Mouse (Mus musculus) thymus, postnatal 0 days (tissue): ENCODE results near the gene Plaa. TPM values are rescaled to one million over a fixed set of nuclear protein-coding genes. Genes with fewer than 3 reads are reported as not detected.

ENCODE experiments used
- DNase-seq: peaks from one replicate; pipeline ENCODE4 v3.0.0-alpha.2; 2015; ENCODE audit warnings: low spot score
- polyA plus RNA-seq: library from polyadenylated mRNA; unstranded; fragments of >200 nt; fragmentation: Nextera tagmentation; extraction: Ambion mirVana; gene quantifications from 2 replicates; pipeline ENCODE4 v1.2.1, GENCODE M21; 2015

The Plaa gene
- polyA plus RNA-seq, 1 experiment from 2014 or later = 74.6 TPM

DNA sequence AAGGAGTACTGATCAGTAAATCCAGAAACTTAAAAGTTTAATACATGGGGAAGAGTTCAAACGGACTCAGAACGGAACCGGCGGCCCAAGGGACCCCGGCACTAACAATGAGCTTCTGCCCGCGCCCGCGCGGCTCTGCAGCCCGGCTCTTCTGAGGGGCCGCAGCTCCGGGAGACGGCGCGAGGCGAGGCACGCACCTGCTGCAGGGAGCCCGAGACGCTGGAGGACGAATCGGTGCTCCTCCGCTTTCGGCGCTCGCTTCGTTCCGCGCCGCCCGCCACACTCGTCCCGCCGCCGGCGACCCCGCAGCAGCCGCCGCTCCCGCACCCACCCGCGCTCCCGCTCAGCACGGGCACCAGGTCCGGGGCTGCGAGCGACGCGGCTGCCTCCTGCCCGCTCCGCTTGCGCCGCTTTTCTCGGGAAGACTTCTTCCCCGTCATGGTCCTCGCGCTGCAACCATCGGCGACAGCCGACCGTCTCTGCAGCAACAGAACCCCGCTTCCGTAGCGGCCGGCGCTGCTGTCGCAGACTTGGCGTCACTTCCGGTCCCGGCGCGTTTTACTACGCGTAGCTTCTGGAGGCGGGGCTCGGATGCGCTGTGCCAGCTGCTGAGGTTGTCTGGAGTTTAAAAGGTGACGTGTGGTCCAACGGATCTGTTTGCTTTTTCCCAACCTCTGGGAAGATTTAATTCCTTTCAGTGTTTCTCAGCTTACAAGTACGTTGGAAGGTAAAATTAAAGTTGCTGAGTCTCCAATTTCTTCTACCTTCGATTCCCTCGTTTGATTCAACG, 46.6 kb downstream of the Plaa start, which contains the start of the genes Gm10306 and Caap1:
Gene Gm10306, plus strand, starts transcription at position 282 of the 790 bp plus-strand sequence.
Gene Caap1, minus strand, starts transcription at position 532 of the 790 bp plus-strand sequence.
- DNase-seq = peak; percentile 96

DNA sequence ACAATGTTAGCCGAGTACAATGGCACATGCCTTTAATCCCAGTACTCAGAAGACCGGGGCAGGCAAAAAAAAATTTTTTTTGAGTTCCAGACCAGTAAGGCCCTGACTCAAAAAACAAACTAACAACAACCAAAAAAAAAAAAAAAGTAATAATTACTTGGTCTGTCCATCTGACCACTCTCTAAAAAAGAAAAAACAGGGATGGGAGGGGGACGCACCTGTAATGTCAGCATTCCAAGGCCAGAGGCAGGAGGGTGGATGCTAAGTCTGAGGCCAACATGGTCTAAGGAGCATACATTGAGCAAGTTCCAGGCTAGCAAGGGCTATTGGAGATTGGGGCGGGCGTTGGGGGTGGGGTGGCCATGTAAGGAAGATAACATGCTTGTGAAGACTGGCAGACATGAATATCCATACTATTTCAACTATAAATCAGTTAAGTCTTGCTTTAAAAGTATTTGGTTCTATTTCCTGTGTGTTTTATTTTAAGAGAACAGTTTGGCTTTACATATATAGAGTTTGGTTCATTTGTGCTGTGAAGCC, 48.0 kb downstream of the Plaa start:
- no peak for DNase-seq

DNA sequence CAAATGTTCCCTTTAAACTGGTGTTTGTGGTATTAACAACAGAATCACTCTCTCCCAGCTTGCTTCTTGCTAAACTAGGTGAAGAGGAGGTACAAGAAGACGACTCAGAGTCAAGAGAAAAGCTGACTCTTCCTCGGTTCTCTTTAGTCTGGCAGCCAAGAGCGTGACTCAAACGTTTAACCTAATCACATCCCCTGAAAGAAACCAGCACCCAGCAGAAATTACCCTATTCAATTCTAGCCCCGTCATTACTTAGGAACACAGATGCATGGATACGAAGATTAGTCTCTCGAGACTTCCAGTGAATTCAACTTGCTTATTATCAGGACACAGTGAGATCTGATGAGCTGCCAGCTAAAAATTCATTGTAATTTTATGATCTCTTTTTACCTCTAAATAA, 58.7 kb downstream of the Plaa start:
- no peak for DNase-seq

DNA sequence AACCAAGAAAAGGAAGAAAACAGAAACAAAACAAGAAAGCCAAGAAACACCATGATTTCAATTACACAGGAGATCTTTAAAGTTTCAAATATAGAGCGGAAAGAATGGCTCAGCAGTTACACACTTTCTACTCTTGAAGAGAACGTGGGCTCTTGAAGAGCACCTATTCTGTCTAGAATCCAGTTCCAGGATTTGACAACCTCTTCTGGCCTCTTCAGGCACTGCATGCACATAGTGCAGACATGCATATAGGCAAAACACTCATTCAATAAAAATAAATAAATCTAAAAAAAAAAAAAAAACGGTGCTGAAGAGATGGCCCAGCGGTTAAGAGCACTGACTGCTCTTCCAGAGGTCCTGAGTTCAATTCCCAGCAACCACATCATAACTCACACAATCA, 60.0 kb downstream of the Plaa start:
- no peak for DNase-seq

DNA sequence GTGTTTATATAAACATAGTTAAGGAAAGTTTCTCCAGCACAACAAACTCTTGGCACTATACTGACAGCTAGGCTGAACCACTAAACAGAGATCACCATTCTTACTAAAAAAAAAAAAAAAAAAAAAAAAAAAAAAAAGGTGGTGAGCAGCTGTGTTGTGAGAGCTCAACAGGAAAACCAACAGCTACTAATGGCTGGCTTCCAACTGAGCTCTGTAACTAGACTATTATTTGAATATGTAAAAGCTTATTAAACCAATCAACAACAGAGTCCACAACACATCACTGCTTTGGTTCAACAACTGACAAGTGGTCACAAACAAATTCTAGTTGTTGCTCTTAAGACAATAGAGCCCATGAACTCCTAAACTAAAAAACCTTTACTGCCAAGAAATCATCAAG, 69.8 kb downstream of the Plaa start:
- DNase-seq = no peak

DNA sequence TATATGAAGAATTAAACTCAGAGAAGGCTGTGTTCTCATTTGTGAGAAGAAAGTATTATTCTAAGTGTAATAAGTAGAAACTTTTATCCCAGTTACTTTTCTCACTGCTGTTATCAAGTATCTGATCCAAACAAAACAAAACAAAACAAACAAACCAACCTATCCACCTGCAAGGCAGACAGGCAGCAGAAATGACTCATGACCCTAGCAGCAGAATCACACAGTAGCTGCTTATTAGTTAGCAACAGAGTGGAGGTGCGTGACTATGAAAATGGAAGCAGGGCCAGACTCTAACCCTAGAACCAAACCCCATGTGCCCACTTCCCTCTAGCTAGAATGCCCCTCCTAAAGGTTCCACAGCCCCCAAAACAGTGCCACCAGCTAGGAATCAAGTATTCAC, 73.6 kb downstream of the Plaa start:
- DNase-seq = no peak

DNA sequence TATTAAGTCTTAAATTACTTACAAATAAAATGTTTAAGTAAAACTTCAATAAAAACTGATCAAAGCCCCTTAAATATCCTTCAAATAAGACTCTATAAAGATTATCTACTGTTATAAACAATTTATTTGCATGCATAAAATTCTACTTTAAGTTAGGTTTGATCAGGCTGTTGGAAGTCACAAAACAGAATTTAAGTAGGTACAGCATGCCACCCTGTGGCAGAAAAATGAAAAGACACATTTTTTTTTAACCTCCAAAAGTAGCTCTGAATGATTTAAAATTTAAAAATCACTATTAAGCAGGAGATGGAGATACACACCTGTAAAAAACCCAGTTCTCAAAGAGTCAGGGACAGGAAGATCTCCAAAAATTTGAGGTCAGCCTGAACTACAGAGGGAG, 79.7 kb downstream of the Plaa start:
- DNase-seq = no peak

DNA sequence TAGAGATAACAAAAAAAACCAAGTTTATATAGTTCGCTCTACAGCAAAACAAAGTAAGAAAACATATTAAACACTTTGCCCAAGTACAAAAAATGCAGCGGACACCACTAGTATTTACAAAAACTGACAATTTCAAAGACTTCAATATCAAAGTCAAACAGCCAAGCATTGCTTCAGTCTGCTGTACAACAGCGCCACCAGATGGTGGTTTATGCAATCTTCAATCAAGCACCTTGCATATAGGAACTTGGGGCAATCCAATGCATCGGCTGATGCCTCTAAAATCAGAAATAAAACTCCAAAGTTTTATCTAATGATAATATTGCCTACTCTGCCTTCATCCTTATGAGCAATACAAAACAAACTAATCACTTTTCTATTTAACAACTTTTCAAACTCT, 85.4 kb downstream of the Plaa start:
- peak; percentile 53 for DNase-seq

Other genes with a start within 250 kb of the Plaa start
- 0.40 TPM in 1 of 2 replicates, not detected in the other for gene Gm10306, start 46.7 kb downstream of the Plaa start, polyA plus RNA-seq
- 20.1 and 24.0 TPM in 2 replicates for gene Caap1, start 46.4 kb downstream of the Plaa start, polyA plus RNA-seq
- 14.2 and 14.5 TPM in 2 replicates for gene Ift74, start 11.2 kb upstream of the Plaa start, polyA plus RNA-seq
- gene Lrrc19, start 46.9 kb upstream of the Plaa start, polyA plus RNA-seq = 0.09 and 0.12 TPM in 2 replicates
- gene Tek, start 136.0 kb upstream of the Plaa start, polyA plus RNA-seq = 2.9 and 3.1 TPM in 2 replicates